Comparison of ENCODE assay signal across 16 mouse cellular contexts in genomic region chr7:73704305-73704704, GRCm38 (mm10). TPM values are rescaled to one million over a fixed set of nuclear protein-coding genes. Genes with fewer than 3 reads are reported as not detected.
"Had no signal": no experiment of that assay in that cellular context is flagged by ENCODE, and none has a peak within 500 bp of the region (broad histone marks: within the 10 kb centered on the region; RNA-seq: fewer than 3 reads in every experiment).

No protein-coding gene starts in this region.

- H3K27me3 ChIP-seq: midbrain, embryonic 12.5 days; neural tube, embryonic 12.5 days had no signal

- H3K4me3 ChIP-seq: midbrain, embryonic 10.5 days; midbrain, embryonic 12.5 days; myocyte; neural tube, embryonic 12.5 days had no signal

- ATAC-seq: midbrain, embryonic 16.5 days had no signal

- H3K9me3 ChIP-seq: midbrain, embryonic 10.5 days; midbrain, embryonic 12.5 days; neural tube, embryonic 12.5 days had no signal

- DNase-seq: lung, adult 18-20 months; lung, embryonic 14.5 days; lung, postnatal 10 days; lung, postnatal 4 days; midbrain, embryonic 14.5 days; right cerebral cortex, postnatal 14 days; right cerebral cortex, postnatal 4 days; spleen, adult 18-20 months; thymus, adult 18-20 months; thymus, postnatal 14 days; thymus, postnatal 36 days had no signal

- H3K9ac ChIP-seq: lung, embryonic 14.5 days; midbrain, embryonic 12.5 days; neural tube, embryonic 12.5 days had no signal

- H3K36me3 ChIP-seq: midbrain, embryonic 10.5 days; midbrain, embryonic 12.5 days; neural tube, embryonic 12.5 days had no signal

- H3K27ac ChIP-seq: midbrain, embryonic 10.5 days; midbrain, embryonic 12.5 days; neural tube, embryonic 12.5 days had no signal

- H3K4me2 ChIP-seq: lung, embryonic 14.5 days; midbrain, embryonic 12.5 days; neural tube, embryonic 12.5 days had no signal

- H3K4me1 ChIP-seq: midbrain, embryonic 10.5 days; midbrain, embryonic 12.5 days; neural tube, embryonic 12.5 days had no signal

RNA-seq across cellular contexts. Expression of gene Fam174b, which starts 35.8 kb away (rescaled TPM):
- polyA plus RNA-seq: myocyte had no signal
